Mouse (Mus musculus): ENCODE data around the gene Magi1. TPM values are rescaled to one million over a fixed set of nuclear protein-coding genes. Genes with fewer than 3 reads are reported as not detected.
A peak's percentile ranks its signal among the peaks of the same experiment; 100 is the strongest.

The Magi1 gene
- 39.1 and 45.1 TPM in 2 replicates for polyA plus RNA-seq (2015; fragmentation: Nextera tagmentation; extraction: Ambion mirVana)

GRCm38 (mm10) chr6:94283318-94284061 lies at the start of gene Magi1:
TSS of gene Magi1 (minus strand) at chr6:94283917.
- Histone ChIP-seq H3K9me3 (replicated peaks) (no peaks in the 10 kb centered on the region), H3K27me3 (no peaks in the 10 kb centered on the region), H3K36me3 (ENCODE audit: poor library complexity, severe bottlenecking) (no peaks in the 10 kb centered on the region), H3K9ac (peak within 1 kb of the TSS; percentile 82), H3K4me2 (peak within 1 kb of the TSS; percentile 96), H3K4me3 (peak within 1 kb of the TSS; percentile 82), H3K4me1 (peaks cover 29% of the 10 kb centered on the region), H3K27ac (peak within 1 kb of the TSS; percentile 94)
- under 1% methylated on average over 83 of the region's 86 CpGs for WGBS
- peak; percentile 97 for ATAC-seq

DNA sequence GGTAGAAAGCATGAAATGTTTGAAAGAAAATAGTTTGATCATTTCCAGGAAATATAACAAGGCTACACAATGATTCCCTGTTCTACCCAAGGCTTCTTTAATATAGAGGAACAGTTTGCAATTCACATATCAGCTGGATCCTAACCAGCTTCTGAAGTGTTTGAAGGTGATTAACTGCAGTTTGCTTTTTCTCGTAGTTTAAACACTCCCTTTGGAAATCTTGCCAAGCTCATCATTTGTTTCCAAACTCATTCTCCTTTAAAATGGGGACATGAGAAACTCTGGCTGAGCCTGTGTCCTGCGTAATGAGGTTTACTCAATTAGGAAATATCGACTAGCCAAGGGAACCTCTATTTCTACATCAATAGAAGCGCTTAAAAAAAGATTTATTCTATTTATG lies 43.4 kb upstream of the Magi1 start:
- no peak overlapping the region for H3K4me2 ChIP-seq
- H3K27me3 ChIP-seq, result no peaks in the 10 kb centered on the region
- no peak overlapping the region for H3K4me3 ChIP-seq
- no peak overlapping the region for H3K9ac ChIP-seq
- no peak overlapping the region for H3K27ac ChIP-seq
- no peaks in the 10 kb centered on the region for H3K36me3 ChIP-seq (ENCODE audit: poor library complexity, severe bottlenecking)
- no peaks in the 10 kb centered on the region for H3K9me3 ChIP-seq (replicated peaks)
- no peak for ATAC-seq
- 69% methylated on average over 4 of the region's 4 CpGs for WGBS
- no peaks in the 10 kb centered on the region for H3K4me1 ChIP-seq

DNA sequence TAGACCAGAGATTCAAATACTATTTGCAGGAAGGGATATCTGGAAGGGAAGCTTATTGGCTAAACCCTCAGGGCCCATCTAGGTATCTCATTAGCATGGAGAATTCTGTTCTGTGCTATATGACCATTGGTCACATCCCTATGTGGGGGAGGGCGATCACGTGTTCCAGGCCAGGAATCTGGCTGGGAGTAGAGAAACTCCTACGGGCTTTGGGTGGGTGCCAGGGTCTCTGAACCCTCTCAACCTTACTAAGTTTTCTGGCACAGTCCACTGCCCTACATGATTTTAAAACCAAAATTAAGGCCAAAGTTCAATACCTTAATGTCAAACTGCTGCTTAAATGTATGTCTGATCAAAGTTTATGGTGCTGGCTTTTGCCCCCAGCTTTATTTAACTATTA lies 33.2 kb upstream of the Magi1 start:
- Histone ChIP-seq H3K27ac (no peak overlapping the region), H3K4me1 (no peaks in the 10 kb centered on the region), H3K4me3 (no peak overlapping the region), H3K4me2 (no peak overlapping the region), H3K9ac (no peak overlapping the region), H3K36me3 (ENCODE audit: poor library complexity, severe bottlenecking) (no peaks in the 10 kb centered on the region), H3K9me3 (replicated peaks) (no peaks in the 10 kb centered on the region), H3K27me3 (no peaks in the 10 kb centered on the region)
- no peak for ATAC-seq
- 85% methylated on average over 3 of the region's 3 CpGs for WGBS

DNA sequence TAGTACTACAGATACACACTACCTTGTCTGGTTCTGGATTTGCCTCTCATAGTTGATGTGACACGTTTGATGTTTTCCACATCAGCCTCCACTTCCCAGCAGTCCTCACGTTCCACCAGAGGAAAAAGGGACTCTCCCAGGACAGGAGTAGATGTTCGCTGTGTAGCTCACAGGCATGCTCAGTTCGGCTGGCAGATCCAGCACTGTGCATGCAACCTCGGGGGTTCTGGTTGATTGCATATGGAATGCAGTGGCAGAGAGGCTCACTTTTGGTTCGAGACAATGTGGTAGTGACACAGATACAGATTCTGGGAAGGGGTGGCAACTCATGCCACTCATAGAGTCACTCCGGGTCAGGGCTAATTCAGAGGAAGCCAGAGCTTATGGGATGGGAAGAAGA lies 28.6 kb upstream of the Magi1 start:
- Histone ChIP-seq H3K4me1 (peaks cover 4% of the 10 kb centered on the region), H3K36me3 (ENCODE audit: poor library complexity, severe bottlenecking) (no peaks in the 10 kb centered on the region), H3K9me3 (replicated peaks) (no peaks in the 10 kb centered on the region), H3K4me3 (no peak overlapping the region), H3K4me2 (no peak overlapping the region), H3K9ac (no peak overlapping the region), H3K27me3 (no peaks in the 10 kb centered on the region), H3K27ac (no peak overlapping the region)
- ATAC-seq, result no peak
- 80% methylated on average over 7 of the region's 7 CpGs for WGBS

DNA sequence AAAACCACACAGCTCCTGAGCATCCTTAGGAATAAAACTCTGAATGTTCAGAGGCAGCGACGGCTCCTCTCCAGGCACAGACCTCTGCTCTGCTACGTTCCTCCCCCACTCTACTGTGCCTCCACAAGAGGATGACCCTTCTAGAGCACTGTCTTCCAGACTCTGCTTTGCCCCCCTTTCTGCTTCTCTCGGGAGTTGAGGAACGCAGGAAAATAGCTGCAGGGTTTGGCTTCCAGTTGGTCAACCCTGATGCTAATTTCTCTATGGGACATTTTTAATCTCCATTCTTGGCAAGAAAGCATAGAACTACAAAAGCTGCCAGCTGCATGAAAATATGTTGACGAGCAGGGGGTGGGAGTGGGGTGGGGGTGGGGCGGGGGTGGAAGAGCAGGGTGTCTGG lies 24.8 kb upstream of the Magi1 start:
- no peak overlapping the region for H3K4me2 ChIP-seq
- H3K9ac ChIP-seq, result no peak overlapping the region
- peaks cover 4% of the 10 kb centered on the region for H3K4me1 ChIP-seq
- H3K4me3 ChIP-seq, result no peak overlapping the region
- no peak overlapping the region for H3K27ac ChIP-seq
- H3K27me3 ChIP-seq, result no peaks in the 10 kb centered on the region
- ATAC-seq, result no peak
- no peaks in the 10 kb centered on the region for H3K9me3 ChIP-seq (replicated peaks)
- H3K36me3 ChIP-seq (ENCODE audit: poor library complexity, severe bottlenecking), result no peaks in the 10 kb centered on the region
- WGBS, result 43% methylated on average over 7 of the region's 7 CpGs

GRCm38 (mm10) chr6:94303512-94303911 lies 19.8 kb upstream of the Magi1 start:
- H3K9me3 ChIP-seq (replicated peaks), result no peaks in the 10 kb centered on the region
- H3K4me3 ChIP-seq, result no peak overlapping the region
- no peaks in the 10 kb centered on the region for H3K27me3 ChIP-seq
- no peak overlapping the region for H3K27ac ChIP-seq
- H3K4me2 ChIP-seq, result no peak overlapping the region
- peaks cover 2% of the 10 kb centered on the region for H3K4me1 ChIP-seq
- no peak for ATAC-seq
- 86% methylated on average over 6 of the region's 6 CpGs for WGBS
- no peak overlapping the region for H3K9ac ChIP-seq
- H3K36me3 ChIP-seq (ENCODE audit: poor library complexity, severe bottlenecking), result no peaks in the 10 kb centered on the region

GRCm38 (mm10) chr6:94301804-94302203 lies 18.1 kb upstream of the Magi1 start:
- Histone ChIP-seq H3K27me3 (no peaks in the 10 kb centered on the region), H3K27ac (no peak overlapping the region), H3K4me1 (no peaks in the 10 kb centered on the region), H3K36me3 (ENCODE audit: poor library complexity, severe bottlenecking) (no peaks in the 10 kb centered on the region), H3K9ac (no peak overlapping the region), H3K9me3 (replicated peaks) (no peaks in the 10 kb centered on the region), H3K4me3 (no peak overlapping the region), H3K4me2 (no peak overlapping the region)
- 95% methylated on average over 10 of the region's 10 CpGs for WGBS
- ATAC-seq, result no peak

GRCm38 (mm10) chr6:94300562-94300961 lies 16.8 kb upstream of the Magi1 start:
- H3K27ac ChIP-seq, result no peak overlapping the region
- no peaks in the 10 kb centered on the region for H3K9me3 ChIP-seq (replicated peaks)
- H3K27me3 ChIP-seq, result no peaks in the 10 kb centered on the region
- no peak overlapping the region for H3K4me3 ChIP-seq
- H3K36me3 ChIP-seq (ENCODE audit: poor library complexity, severe bottlenecking), result no peaks in the 10 kb centered on the region
- no peaks in the 10 kb centered on the region for H3K4me1 ChIP-seq
- no peak overlapping the region for H3K4me2 ChIP-seq
- no peak for ATAC-seq
- WGBS, result 88% methylated on average over 3 of the region's 3 CpGs
- H3K9ac ChIP-seq, result no peak overlapping the region

GRCm38 (mm10) chr6:94287387-94287786 lies 3.7 kb upstream of the Magi1 start:
- Histone ChIP-seq H3K9ac (no peak overlapping the region), H3K9me3 (replicated peaks) (no peaks in the 10 kb centered on the region), H3K36me3 (ENCODE audit: poor library complexity, severe bottlenecking) (no peaks in the 10 kb centered on the region), H3K4me3 (no peak overlapping the region), H3K27me3 (no peaks in the 10 kb centered on the region), H3K4me1 (peaks cover 13% of the 10 kb centered on the region), H3K27ac (no peak overlapping the region), H3K4me2 (no peak overlapping the region)
- no peak for ATAC-seq

- no peaks in the 10 kb centered on the region for H3K9me3 ChIP-seq (replicated peaks)
- no peak overlapping the region for H3K27ac ChIP-seq
- no peak overlapping the region for H3K9ac ChIP-seq
- 86% methylated on average over 2 of the region's 2 CpGs for WGBS
- H3K4me1 ChIP-seq, result peaks cover 21% of the 10 kb centered on the region
- no peak overlapping the region for H3K4me2 ChIP-seq
- no peak for ATAC-seq
- H3K4me3 ChIP-seq, result no peak overlapping the region
- no peaks in the 10 kb centered on the region for H3K27me3 ChIP-seq
- no peaks in the 10 kb centered on the region for H3K36me3 ChIP-seq (ENCODE audit: poor library complexity, severe bottlenecking)
Observed at GRCm38 (mm10) chr6:94286555-94286954, 2.8 kb upstream of the Magi1 start.

- under 1% methylated on average over 44 of the region's 44 CpGs for WGBS
- Histone ChIP-seq H3K4me1 (peaks cover 29% of the 10 kb centered on the region), H3K27ac (peak overlapping the region; percentile 94; the same call in 1 of the 2 replicates), H3K9ac (peak overlapping the region; percentile 65), H3K9me3 (replicated peaks) (no peaks in the 10 kb centered on the region), H3K36me3 (ENCODE audit: poor library complexity, severe bottlenecking) (no peaks in the 10 kb centered on the region), H3K27me3 (no peaks in the 10 kb centered on the region), H3K4me3 (peak overlapping the region; percentile 82), H3K4me2 (peak overlapping the region; percentile 96)
- peak; percentile 54 for ATAC-seq
Observed at GRCm38 (mm10) chr6:94284089-94284825, 540 bp upstream of the Magi1 start.

- peak overlapping the region; percentile 96 for H3K4me2 ChIP-seq
- H3K27me3 ChIP-seq, result no peaks in the 10 kb centered on the region
- H3K4me1 ChIP-seq, result peaks cover 29% of the 10 kb centered on the region
- H3K4me3 ChIP-seq, result peak overlapping the region; percentile 82
- WGBS, result under 1% methylated on average over 55 of the region's 55 CpGs
- H3K9me3 ChIP-seq (replicated peaks), result no peaks in the 10 kb centered on the region
- peak overlapping the region; percentile 82 for H3K9ac ChIP-seq
- ATAC-seq, result peak; percentile 3; the same call in 1 of the 2 replicates
- peak overlapping the region; percentile 94 for H3K27ac ChIP-seq
- H3K36me3 ChIP-seq (ENCODE audit: poor library complexity, severe bottlenecking), result no peaks in the 10 kb centered on the region
Observed at GRCm38 (mm10) chr6:94282301-94283241, 1.1 kb downstream of the Magi1 start.

All from forebrain, embryonic 13.5 days (tissue).